Mouse (Mus musculus): ENCODE data around the gene Ano1. TPM values are rescaled to one million over a fixed set of nuclear protein-coding genes. Genes with fewer than 3 reads are reported as not detected.

Gene Ano1
- polyA plus RNA-seq, 1 experiment, result 3.0 TPM

GRCm38 (mm10) chr7:144684947-144685346 lies 66.8 kb downstream of the Ano1 start:
- Histone ChIP-seq H3K4me3 (ENCODE audit: insufficient read depth, low read length) (no peak overlapping the region), H3K27ac (ENCODE audit: insufficient read depth, low read length) (no peak overlapping the region), H3K4me1 (ENCODE audit: control insufficient read depth, insufficient read depth, low read length) (no peaks in the 10 kb centered on the region)
- TF ChIP-seq POLR2A (IDR thresholded peaks at IDR 0.05; ENCODE audit: extremely low read depth, insufficient read depth, low read length), result no peak
- TF ChIP-seq CTCF (IDR thresholded peaks at IDR 0.05; ENCODE audit: extremely low read depth, insufficient read depth, low read length), result no peak

- no peak overlapping the region for H3K4me3 ChIP-seq (ENCODE audit: insufficient read depth, low read length)
- no peak overlapping the region for H3K27ac ChIP-seq (ENCODE audit: insufficient read depth, low read length)
- H3K4me1 ChIP-seq (ENCODE audit: control insufficient read depth, insufficient read depth, low read length), result no peaks in the 10 kb centered on the region
- TF ChIP-seq POLR2A (IDR thresholded peaks at IDR 0.05; ENCODE audit: extremely low read depth, insufficient read depth, low read length), result no peak
- TF ChIP-seq CTCF (IDR thresholded peaks at IDR 0.05; ENCODE audit: extremely low read depth, insufficient read depth, low read length), result no peak
These were observed 67.3 kb downstream of the Ano1 start for GRCm38 (mm10) chr7:144684467-144684866.

- Histone ChIP-seq H3K4me3 (ENCODE audit: insufficient read depth, low read length) (no peak overlapping the region), H3K4me1 (ENCODE audit: control insufficient read depth, insufficient read depth, low read length) (no peaks in the 10 kb centered on the region), H3K27ac (ENCODE audit: insufficient read depth, low read length) (no peak overlapping the region)
- TF ChIP-seq CTCF (IDR thresholded peaks at IDR 0.05; ENCODE audit: extremely low read depth, insufficient read depth, low read length), result no peak
- TF ChIP-seq POLR2A (IDR thresholded peaks at IDR 0.05; ENCODE audit: extremely low read depth, insufficient read depth, low read length), result no peak
These were observed 71.7 kb downstream of the Ano1 start for GRCm38 (mm10) chr7:144680096-144680495.

- Histone ChIP-seq H3K4me1 (ENCODE audit: control insufficient read depth, insufficient read depth, low read length) (no peaks in the 10 kb centered on the region), H3K4me3 (ENCODE audit: insufficient read depth, low read length) (0 out of 2 replicates have a peak overlapping the region, but pooled peaks have one; percentile 5), H3K27ac (ENCODE audit: insufficient read depth, low read length) (no peak overlapping the region)
- TF ChIP-seq CTCF (IDR thresholded peaks at IDR 0.05; ENCODE audit: extremely low read depth, insufficient read depth, low read length) (no peak), POLR2A (IDR thresholded peaks at IDR 0.05; ENCODE audit: extremely low read depth, insufficient read depth, low read length) (no peak)
These were observed 73.3 kb downstream of the Ano1 start for GRCm38 (mm10) chr7:144678241-144679030.

DNA sequence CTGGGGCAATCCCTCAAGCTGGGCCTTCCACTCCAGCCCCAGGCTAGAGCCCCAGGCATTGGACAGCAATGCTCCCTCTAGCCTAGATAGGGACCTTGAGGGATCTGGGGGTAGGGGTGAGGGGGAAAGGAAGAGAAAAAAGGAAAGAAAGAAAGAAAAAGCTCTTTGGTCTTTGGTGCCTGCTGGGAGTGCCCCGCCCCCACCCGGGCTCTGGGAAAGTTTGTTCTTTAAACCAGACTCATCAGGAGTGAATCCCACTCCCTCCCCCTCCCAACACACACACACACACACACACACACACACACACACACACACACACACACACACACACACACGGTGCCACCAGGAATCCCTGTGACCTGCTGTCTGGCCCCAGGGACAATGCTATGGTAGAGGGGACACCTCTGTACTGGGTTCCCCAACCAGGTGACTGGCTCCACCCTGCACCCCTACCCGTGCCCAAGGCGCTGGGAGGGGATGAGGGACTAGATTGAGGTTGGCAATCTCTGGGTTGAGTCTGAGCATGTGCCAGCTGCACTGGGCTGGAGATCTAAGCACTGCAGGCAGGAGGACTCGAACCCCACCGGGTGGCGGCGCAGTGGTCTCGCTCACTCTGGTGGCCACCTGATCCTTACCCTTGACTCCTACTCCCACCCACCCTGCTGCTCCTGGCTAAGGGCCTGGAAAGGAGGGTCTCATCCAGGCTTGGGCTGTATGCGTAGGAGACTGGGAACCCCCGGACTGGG lies 74.3 kb downstream of the Ano1 start:
- Histone ChIP-seq H3K27ac (ENCODE audit: insufficient read depth, low read length) (no peak overlapping the region), H3K4me3 (ENCODE audit: insufficient read depth, low read length) (no peak overlapping the region), H3K4me1 (ENCODE audit: control insufficient read depth, insufficient read depth, low read length) (no peaks in the 10 kb centered on the region)
- TF ChIP-seq POLR2A (IDR thresholded peaks at IDR 0.05; ENCODE audit: extremely low read depth, insufficient read depth, low read length) (no peak), CTCF (IDR thresholded peaks at IDR 0.05; ENCODE audit: extremely low read depth, insufficient read depth, low read length) (no peak)

DNA sequence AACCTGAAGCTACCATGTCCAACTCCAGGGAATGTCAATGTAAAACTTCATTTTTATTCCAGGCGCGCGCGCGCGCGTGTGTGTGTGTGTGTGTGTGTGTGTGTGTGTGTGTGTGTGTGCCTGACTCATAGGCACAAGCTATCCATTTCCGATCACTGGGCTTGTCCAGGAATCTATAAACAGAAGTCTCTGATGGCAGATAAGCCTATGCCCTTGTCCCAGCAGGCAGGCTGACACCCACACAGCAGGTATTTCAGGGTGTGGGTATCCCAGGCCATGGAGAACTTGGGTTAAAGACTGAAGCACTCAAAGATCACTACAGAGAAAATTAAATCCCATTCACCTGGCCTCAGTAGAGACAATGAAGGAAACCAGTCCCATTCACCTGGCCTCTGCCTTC lies 76.1 kb downstream of the Ano1 start:
- Histone ChIP-seq H3K4me1 (ENCODE audit: control insufficient read depth, insufficient read depth, low read length) (no peaks in the 10 kb centered on the region), H3K4me3 (ENCODE audit: insufficient read depth, low read length) (no peak overlapping the region), H3K27ac (ENCODE audit: insufficient read depth, low read length) (no peak overlapping the region)
- TF ChIP-seq POLR2A (IDR thresholded peaks at IDR 0.05; ENCODE audit: extremely low read depth, insufficient read depth, low read length) (no peak), CTCF (IDR thresholded peaks at IDR 0.05; ENCODE audit: extremely low read depth, insufficient read depth, low read length) (no peak)

DNA sequence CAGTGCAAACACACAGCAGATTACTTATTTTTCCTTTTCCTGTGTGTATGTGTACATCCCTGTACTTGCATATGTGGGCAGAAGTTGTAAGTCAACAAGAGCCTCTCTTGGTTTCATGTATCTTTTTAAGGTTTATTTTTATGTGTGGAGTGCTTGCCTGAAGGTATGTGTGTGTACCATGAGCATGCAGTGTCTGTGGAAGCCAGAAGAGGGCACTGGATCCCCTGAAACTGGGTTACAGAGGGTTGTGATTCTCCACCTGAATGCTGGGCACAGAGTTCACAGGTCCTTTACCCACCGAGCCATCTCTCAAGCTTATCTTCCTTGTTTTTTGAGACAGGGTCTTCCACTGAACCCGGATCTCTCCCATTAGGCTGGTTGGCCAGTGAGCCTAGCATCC lies 81.9 kb downstream of the Ano1 start:
- Histone ChIP-seq H3K4me3 (ENCODE audit: insufficient read depth, low read length) (no peak overlapping the region), H3K27ac (ENCODE audit: insufficient read depth, low read length) (no peak overlapping the region), H3K4me1 (ENCODE audit: control insufficient read depth, insufficient read depth, low read length) (no peaks in the 10 kb centered on the region)
- TF ChIP-seq POLR2A (IDR thresholded peaks at IDR 0.05; ENCODE audit: extremely low read depth, insufficient read depth, low read length) (no peak), CTCF (IDR thresholded peaks at IDR 0.05; ENCODE audit: extremely low read depth, insufficient read depth, low read length) (no peak)

DNA sequence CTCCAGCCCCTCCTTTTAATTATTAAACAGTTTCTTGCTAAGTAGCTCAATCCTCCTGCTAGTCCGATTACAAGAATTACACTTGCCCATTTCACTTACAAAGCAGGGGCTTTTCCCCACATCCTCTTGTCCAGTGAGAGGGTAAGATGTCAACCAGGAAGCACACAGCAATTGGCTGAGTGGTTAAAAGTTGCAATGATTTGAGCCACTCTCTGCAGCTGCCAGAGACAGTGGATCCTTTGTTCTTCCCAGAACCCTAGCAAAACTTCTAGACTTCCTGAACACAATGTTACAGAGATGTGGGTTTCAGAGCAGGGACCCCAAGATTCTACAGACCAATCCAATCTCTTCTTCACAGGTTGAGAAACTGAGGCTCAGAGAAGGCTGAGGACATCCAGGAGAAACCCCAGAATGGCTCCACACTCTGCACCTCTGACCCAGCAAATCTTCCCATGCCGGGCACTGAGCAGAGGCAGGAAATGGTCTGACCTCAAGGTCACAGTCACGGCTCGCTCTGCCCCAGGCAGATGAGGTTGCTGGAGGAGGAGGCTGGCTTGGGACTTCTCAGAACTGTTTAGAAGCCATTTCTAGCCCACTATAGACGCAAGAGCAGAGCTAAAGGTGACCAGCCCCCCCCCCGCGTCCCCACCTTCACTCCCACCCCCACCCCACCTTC lies 83.0 kb downstream of the Ano1 start:
- H3K27ac ChIP-seq (ENCODE audit: insufficient read depth, low read length), result no peak overlapping the region
- H3K4me3 ChIP-seq (ENCODE audit: insufficient read depth, low read length), result no peak overlapping the region
- TF ChIP-seq CTCF (IDR thresholded peaks at IDR 0.05; ENCODE audit: extremely low read depth, insufficient read depth, low read length) (no peak), POLR2A (IDR thresholded peaks at IDR 0.05; ENCODE audit: extremely low read depth, insufficient read depth, low read length) (no peak)
- H3K4me1 ChIP-seq (ENCODE audit: control insufficient read depth, insufficient read depth, low read length), result no peaks in the 10 kb centered on the region

GRCm38 (mm10) chr7:144667091-144667490 lies 84.7 kb downstream of the Ano1 start:
- H3K4me3 ChIP-seq (ENCODE audit: insufficient read depth, low read length), result no peak overlapping the region
- no peak overlapping the region for H3K27ac ChIP-seq (ENCODE audit: insufficient read depth, low read length)
- TF ChIP-seq POLR2A (IDR thresholded peaks at IDR 0.05; ENCODE audit: extremely low read depth, insufficient read depth, low read length) (no peak), CTCF (IDR thresholded peaks at IDR 0.05; ENCODE audit: extremely low read depth, insufficient read depth, low read length) (no peak)
- no peaks in the 10 kb centered on the region for H3K4me1 ChIP-seq (ENCODE audit: control insufficient read depth, insufficient read depth, low read length)
